Mouse (Mus musculus) bone marrow macrophage, adult 2 months (primary cell): ENCODE measurements around the gene Nr2e3.

Experiments used
- CTCF ChIP-seq: IDR thresholded peaks from 2 replicates; pipeline ENCODE4 v1.5.1; 2012; ENCODE audit warnings: low read depth, mild to moderate bottlenecking, low read length, moderate library complexity
- POLR2A ChIP-seq: IDR thresholded peaks from 2 replicates; pipeline ENCODE4 v1.6.1; 2012; ENCODE audit warnings: mild to moderate bottlenecking, low read depth, low read length, borderline replicate concordance

DNA sequence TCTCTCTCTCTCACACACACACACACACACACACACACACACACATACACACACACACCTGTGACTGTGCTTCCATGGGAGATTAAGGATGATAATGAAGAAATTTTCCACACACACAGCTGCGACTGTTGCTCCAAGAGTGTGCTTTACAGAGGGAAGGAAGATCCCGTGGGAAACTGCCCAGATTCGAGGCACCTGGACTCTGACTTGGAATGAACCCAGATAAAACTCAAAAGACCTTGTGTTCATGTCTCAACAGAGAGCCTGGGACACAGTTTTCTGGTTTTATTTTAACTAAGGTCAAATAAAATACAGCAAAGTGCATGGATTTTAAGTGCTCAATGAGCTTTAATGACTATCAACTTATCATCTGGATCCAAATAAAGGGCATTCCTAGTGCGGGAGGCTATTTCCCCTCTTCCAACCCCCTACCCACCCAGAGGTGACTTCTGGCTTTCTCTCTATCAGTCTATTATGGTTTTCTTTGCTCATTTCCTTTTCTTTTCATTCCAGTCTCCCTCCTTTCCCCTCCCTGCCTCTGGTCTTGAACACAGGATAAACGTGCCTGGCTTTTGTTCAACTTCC is 17.9 kb downstream of the Nr2e3 start:
- TF ChIP-seq CTCF: no peak
- TF ChIP-seq POLR2A: no peak
